Mouse (Mus musculus) kidney, postnatal 0 days (tissue): ENCODE data around the gene Rab14. TPM values are rescaled to one million over a fixed set of nuclear protein-coding genes. Genes with fewer than 3 reads are reported as not detected.
A peak's percentile ranks its signal among the peaks of the same experiment; 100 is the strongest.

Source experiments
- ATAC-seq: fragments of 200-750 bp; cut with Nextera tagmentation; replicated peaks from 2 replicates; pipeline ENCODE4 v1.8.0; 2017; ENCODE audit warnings: low read depth, moderate number of reproducible peaks, moderate TSS enrichment, moderate library complexity; ENCODE audit not compliant: low FRiP score
- DNase-seq: peaks from one replicate; pipeline ENCODE4 v3.0.0-alpha.2; 2016; ENCODE audit warnings: low spot score
- H3K27ac ChIP-seq: fragments of 300-500 bp; sonication (generic); 2 replicates; pipeline ENCODE4 v1.5.1; 2014; ENCODE audit warnings: mild to moderate bottlenecking
- H3K27me3 ChIP-seq: fragments of 300-500 bp; sonication (generic); 2 replicates; pipeline ENCODE4 v1.6.1; 2014; ENCODE audit warnings: low read length, mixed read lengths; ENCODE audit not compliant: insufficient read depth
- H3K36me3 ChIP-seq: fragments of 300-500 bp; sonication (generic); 2 replicates; pipeline ENCODE4 v1.6.1; 2014; ENCODE audit warnings: low read length, mixed read lengths; ENCODE audit not compliant: insufficient read depth
- H3K4me1 ChIP-seq: fragments of 300-500 bp; sonication (generic); replicated peaks from 2 replicates; pipeline ENCODE4 v1.6.1; 2014; ENCODE audit warnings: antibody characterized with exemption, low read length, mixed read lengths; ENCODE audit not compliant: insufficient read depth
- H3K4me2 ChIP-seq: fragments of 300-500 bp; sonication (generic); 2 replicates; pipeline ENCODE4 v1.6.1; 2014; ENCODE audit warnings: mild to moderate bottlenecking, low read length, moderate library complexity, mixed read lengths
- H3K4me3 ChIP-seq: fragments of 300-500 bp; sonication (generic); replicated peaks from 2 replicates; pipeline ENCODE4 v1.5.1; 2014; ENCODE audit warnings: low read depth, low read length
- H3K9ac ChIP-seq: fragments of 300-500 bp; sonication (generic); 2 replicates; pipeline ENCODE4 v1.6.1; 2014; ENCODE audit warnings: low read depth, low read length
- H3K9me3 ChIP-seq: fragments of 300-500 bp; sonication (generic); replicated peaks from 2 replicates; pipeline ENCODE4 v1.6.1; 2016; ENCODE audit warnings: low read length, inconsistent platforms, mixed read lengths
- CTCF ChIP-seq: IDR thresholded peaks from 2 replicates; pipeline ENCODE4 v1.5.1; 2016; ENCODE audit warnings: antibody characterized with exemption, low read depth, mild to moderate bottlenecking, moderate library complexity
- whole genome bisulfite sequencing: fragments of 180-500 bp; shearing (Covaris S2); extraction: QIAGEN DNeasy Blood & Tissue Kit; methylation state at CpG from one replicate; pipeline ENCODE4 v1.1.7; 2014; 5-methylcytosine and 5-hydroxymethylcytosine counted together
- polyA plus RNA-seq: library from polyadenylated mRNA; unstranded; fragments of >200 nt; fragmentation: Nextera tagmentation; extraction: Ambion mirVana; gene quantifications from 2 replicates; pipeline ENCODE4 v1.2.1, GENCODE M21; 2015

Gene Rab14
- polyA plus RNA-seq, 1 experiment from 2014 or later, result 429 TPM

- H3K4me1 ChIP-seq, result peaks cover 6% of the 10 kb centered on the region; the same call in 1 of the 2 replicates
Measured at GRCm38 (mm10) chr2:35231871-35232270, 31.0 kb upstream of the Rab14 start.

GRCm38 (mm10) chr2:35230215-35230614, 29.3 kb upstream of the Rab14 start:
- H3K4me2 ChIP-seq, result peak overlapping the region; percentile 19; the same call in 1 of the 2 replicates
- H3K9me3 ChIP-seq, result no peaks in the 10 kb centered on the region
- H3K9ac ChIP-seq, result no peak overlapping the region
- no peak overlapping the region for H3K4me3 ChIP-seq
- ATAC-seq (no peak), DNase-seq (peak; percentile 84)
- H3K4me1 ChIP-seq, result peaks cover 6% of the 10 kb centered on the region; the same call in 1 of the 2 replicates
- H3K27ac ChIP-seq, result no peak overlapping the region; the same call in 1 of the 2 replicates
- H3K27me3 ChIP-seq, result no peaks in the 10 kb centered on the region
- no peaks in the 10 kb centered on the region for H3K36me3 ChIP-seq
- WGBS, result 16% methylated on average over 8 of the region's 8 CpGs
- no peak for TF ChIP-seq CTCF

More at GRCm38 (mm10) chr2:35231871-35232270, 31.0 kb upstream of the Rab14 start:
- TF ChIP-seq CTCF, result no peak
- Histone ChIP-seq H3K27ac (no peak overlapping the region), H3K4me2 (no peak overlapping the region), H3K27me3 (no peaks in the 10 kb centered on the region), H3K9me3 (no peaks in the 10 kb centered on the region), H3K9ac (no peak overlapping the region), H3K36me3 (no peaks in the 10 kb centered on the region), H3K4me3 (no peak overlapping the region)
- WGBS, result 35% methylated on average over 2 of the region's 2 CpGs
- ATAC-seq (no peak), DNase-seq (no peak)

GRCm38 (mm10) chr2:35228145-35228544, 27.2 kb upstream of the Rab14 start:
- H3K27me3 ChIP-seq, result no peaks in the 10 kb centered on the region
- WGBS, result 71% methylated on average over 4 of the region's 4 CpGs
- H3K4me3 ChIP-seq, result no peak overlapping the region
- DNase-seq, result no peak
- TF ChIP-seq CTCF, result no peak
- H3K36me3 ChIP-seq, result no peaks in the 10 kb centered on the region
- no peak for ATAC-seq
- no peak overlapping the region for H3K4me2 ChIP-seq
- H3K9me3 ChIP-seq, result no peaks in the 10 kb centered on the region
- H3K27ac ChIP-seq, result no peak overlapping the region
- H3K9ac ChIP-seq, result no peak overlapping the region
- H3K4me1 ChIP-seq, result peaks cover 6% of the 10 kb centered on the region; the same call in 1 of the 2 replicates

GRCm38 (mm10) chr2:35224285-35224684, 23.4 kb upstream of the Rab14 start:
- no peaks in the 10 kb centered on the region for H3K36me3 ChIP-seq
- no peak overlapping the region for H3K9ac ChIP-seq
- DNase-seq (no peak), ATAC-seq (no peak)
- TF ChIP-seq CTCF, result no peak
- H3K4me2 ChIP-seq, result no peak overlapping the region
- no peaks in the 10 kb centered on the region for H3K9me3 ChIP-seq
- H3K4me1 ChIP-seq, result no peaks in the 10 kb centered on the region
- H3K27me3 ChIP-seq, result no peaks in the 10 kb centered on the region
- 85% methylated on average over 15 of the region's 15 CpGs for WGBS
- H3K27ac ChIP-seq, result no peak overlapping the region
- H3K4me3 ChIP-seq, result no peak overlapping the region

GRCm38 (mm10) chr2:35222822-35223391, 22.0 kb upstream of the Rab14 start:
- DNase-seq (peak; percentile 40), ATAC-seq (no peak)
- H3K27me3 ChIP-seq, result no peaks in the 10 kb centered on the region
- no peak overlapping the region for H3K4me2 ChIP-seq
- no peaks in the 10 kb centered on the region for H3K4me1 ChIP-seq
- TF ChIP-seq CTCF, result no peak
- no peaks in the 10 kb centered on the region for H3K9me3 ChIP-seq
- WGBS, result 27% methylated on average over 6 of the region's 6 CpGs
- H3K27ac ChIP-seq, result no peak overlapping the region
- H3K36me3 ChIP-seq, result no peaks in the 10 kb centered on the region
- no peak overlapping the region for H3K9ac ChIP-seq
- H3K4me3 ChIP-seq, result no peak overlapping the region

- no peak for DNase-seq
- no peaks in the 10 kb centered on the region for H3K27me3 ChIP-seq
- 88% methylated on average over 3 of the region's 3 CpGs for WGBS
- TF ChIP-seq CTCF, result no peak
- no peak overlapping the region for H3K27ac ChIP-seq
- no peak overlapping the region for H3K4me3 ChIP-seq
- H3K9me3 ChIP-seq, result no peaks in the 10 kb centered on the region
- H3K9ac ChIP-seq, result no peak overlapping the region
- no peak for ATAC-seq
- H3K4me1 ChIP-seq, result no peaks in the 10 kb centered on the region
- no peak overlapping the region for H3K4me2 ChIP-seq
- H3K36me3 ChIP-seq, result no peaks in the 10 kb centered on the region
Measured at GRCm38 (mm10) chr2:35218736-35219135, 17.8 kb upstream of the Rab14 start.

GRCm38 (mm10) chr2:35216701-35217100, 15.8 kb upstream of the Rab14 start:
- H3K9ac ChIP-seq, result no peak overlapping the region
- no peaks in the 10 kb centered on the region for H3K9me3 ChIP-seq
- no peak for ATAC-seq
- H3K36me3 ChIP-seq, result no peaks in the 10 kb centered on the region
- 59% methylated on average over 2 of the region's 2 CpGs for WGBS
- no peak overlapping the region for H3K27ac ChIP-seq
- H3K4me2 ChIP-seq, result no peak overlapping the region
- H3K4me3 ChIP-seq, result no peak overlapping the region
- H3K4me1 ChIP-seq, result no peaks in the 10 kb centered on the region
- H3K27me3 ChIP-seq, result no peaks in the 10 kb centered on the region
- no peak for TF ChIP-seq CTCF
- DNase-seq, result no peak
